Mouse (Mus musculus) liver, adult 2 months (tissue): ENCODE data around the gene Nup205. TPM values are rescaled to one million over a fixed set of nuclear protein-coding genes. Genes with fewer than 3 reads are reported as not detected.
A peak's percentile ranks its signal among the peaks of the same experiment; 100 is the strongest.

ENCODE experiments used
- DNase-seq: peaks from one replicate; pipeline ENCODE4 v3.0.0-alpha.2; 2011; ENCODE audit warnings: low read depth, low spot score; ENCODE audit errors: extremely low read depth
- H3K27ac ChIP-seq: fragments of 200-500 bp; replicated peaks from 2 replicates; pipeline ENCODE4 v1.5.1; 2012; ENCODE audit warnings: low read depth, mild to moderate bottlenecking, control low read depth, inconsistent platforms, low read length; ENCODE audit not compliant: insufficient read depth
- H3K27me3 ChIP-seq: fragments of 200-500 bp; 2 replicates; pipeline ENCODE4 v1.6.1; 2012; ENCODE audit warnings: mild to moderate bottlenecking, moderate library complexity, low read length, inconsistent platforms; ENCODE audit not compliant: control insufficient read depth, insufficient read depth
- H3K36me3 ChIP-seq: fragments of 200-500 bp; 2 replicates; pipeline ENCODE4 v1.6.1; 2012; ENCODE audit warnings: low read length, inconsistent platforms; ENCODE audit not compliant: control insufficient read depth, insufficient read depth
- H3K4me1 ChIP-seq: fragments of 200-500 bp; 2 replicates; pipeline ENCODE4 v1.6.1; 2011; ENCODE audit warnings: low read length; ENCODE audit not compliant: control insufficient read depth, insufficient read depth
- H3K4me3 ChIP-seq: fragments of 200-500 bp; 2 replicates; pipeline ENCODE4 v1.5.1; 2011; ENCODE audit warnings: low read depth, mild to moderate bottlenecking, control low read depth, low read length, moderate library complexity; ENCODE audit not compliant: insufficient read depth
- H3K79me2 ChIP-seq: fragments of 200-500 bp; 2 replicates; pipeline ENCODE4 v1.6.1; 2012; ENCODE audit warnings: inconsistent platforms, mild to moderate bottlenecking, low read length, moderate library complexity; ENCODE audit not compliant: control insufficient read depth, insufficient read depth
- H3K9ac ChIP-seq: fragments of 200-500 bp; 2 replicates; pipeline ENCODE4 v1.6.1; 2012; ENCODE audit warnings: low read depth, mild to moderate bottlenecking, control low read depth, inconsistent platforms, low read length
- CTCF ChIP-seq: fragments of 200-500 bp; IDR thresholded peaks from 2 replicates; pipeline ENCODE4 v1.5.1; 2011; ENCODE audit warnings: low read depth, low read length, control low read depth
- POLR2A ChIP-seq: fragments of 200-500 bp; IDR thresholded peaks from 2 replicates; pipeline ENCODE4 v1.6.1; 2011; ENCODE audit warnings: low read length, control low read depth; ENCODE audit not compliant: insufficient read depth; ENCODE audit errors: extremely low read depth
- WGBS: fragments of 180-500 bp; shearing (Covaris S2); methylation state at CpG from one replicate; pipeline ENCODE4 v1.1.7; 2018; 5-methylcytosine and 5-hydroxymethylcytosine counted together
- polyA plus RNA-seq: library from polyadenylated mRNA; depleted of rRNA; stranded (reverse); fragments of >200 nt; gene quantifications from 2 replicates; pipeline ENCODE4 v1.2.3, GENCODE M21; 2012
- total RNA-seq: library from RNA; depleted of rRNA; stranded (reverse); fragments of >200 nt; gene quantifications from 2 replicates; pipeline ENCODE4 v1.2.3, GENCODE M21; 2014

Gene Nup205
- total and polyA plus RNA-seq, 2 experiments, result 6.4 to 9.5 TPM

DNA sequence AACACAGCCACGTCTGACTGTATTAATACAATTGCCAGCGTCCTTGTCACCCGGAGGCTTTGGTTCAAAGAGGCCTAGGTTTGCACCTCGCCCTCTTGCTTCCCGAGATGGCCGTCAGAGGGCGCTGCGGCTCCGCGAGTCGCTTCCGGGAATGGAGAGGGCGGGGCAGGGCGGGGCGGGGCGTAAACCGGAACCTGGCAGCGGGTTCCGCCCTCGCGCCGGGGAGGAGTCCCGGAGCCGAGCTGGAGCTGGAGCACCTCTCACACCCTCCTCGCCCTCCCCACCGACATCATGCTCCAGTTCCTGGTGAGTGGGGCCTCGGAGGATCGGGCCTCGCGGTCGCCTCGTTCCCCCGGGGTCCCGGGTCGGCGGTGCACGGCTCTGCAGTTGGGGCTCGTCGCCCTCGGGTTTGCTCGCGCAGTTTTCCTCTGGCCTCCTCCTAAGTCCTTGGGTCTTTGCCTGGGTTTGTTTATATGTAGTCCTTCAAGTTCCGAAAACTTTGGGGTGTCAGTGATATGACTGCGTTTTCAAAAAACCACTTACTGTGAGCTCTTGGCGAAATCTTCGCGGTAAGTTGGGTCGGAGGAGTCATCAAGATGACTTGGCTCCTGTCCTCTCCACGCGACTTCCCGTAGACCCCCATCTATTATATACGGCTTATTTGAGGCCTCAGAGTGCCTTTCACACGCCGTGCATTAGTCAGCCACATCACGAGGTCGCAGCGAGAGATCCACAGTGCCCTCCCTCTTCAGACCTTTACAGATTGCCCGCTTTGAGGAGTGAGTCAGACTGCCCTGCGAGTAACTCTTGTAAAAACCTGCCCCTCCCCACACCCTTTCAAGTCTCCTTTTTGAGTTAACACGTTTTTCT, 75.5 kb downstream of the Nup205 start:
- Histone ChIP-seq H3K79me2 (peaks cover 11% of the 10 kb centered on the region; the same call in 1 of the 2 replicates), H3K27ac (peak overlapping the region; percentile 94), H3K4me1 (peaks cover 26% of the 10 kb centered on the region), H3K36me3 (no peaks in the 10 kb centered on the region), H3K9ac (peak overlapping the region; percentile 93), H3K27me3 (no peaks in the 10 kb centered on the region), H3K4me3 (peak overlapping the region; percentile 88)
- peak; percentile 69 for DNase-seq
- under 1% methylated on average over 60 of the region's 60 CpGs for WGBS
- TF ChIP-seq CTCF, result peak; percentile 88
- peak; percentile 87 for TF ChIP-seq POLR2A

DNA sequence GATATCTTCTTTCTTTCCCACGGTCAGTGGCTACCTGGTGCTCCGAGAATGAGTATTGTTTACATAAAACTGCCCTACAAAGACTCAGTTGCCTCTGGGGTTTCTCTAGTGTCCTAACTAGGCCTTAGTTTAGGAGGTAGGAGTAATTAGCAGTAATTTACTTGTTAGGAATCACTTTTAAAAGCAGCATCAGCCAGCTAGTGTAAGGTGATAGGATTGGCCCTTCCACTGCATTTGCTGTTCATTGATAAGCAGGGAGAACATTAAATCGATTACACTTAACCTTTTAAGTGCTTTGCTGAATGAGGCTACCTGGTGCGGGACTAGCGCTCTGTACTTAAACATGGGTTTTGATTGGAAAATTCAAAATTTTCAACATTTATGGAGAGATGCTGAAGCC, 76.3 kb downstream of the Nup205 start:
- no peak overlapping the region; the same call in 1 of the 2 replicates for H3K27ac ChIP-seq

DNA sequence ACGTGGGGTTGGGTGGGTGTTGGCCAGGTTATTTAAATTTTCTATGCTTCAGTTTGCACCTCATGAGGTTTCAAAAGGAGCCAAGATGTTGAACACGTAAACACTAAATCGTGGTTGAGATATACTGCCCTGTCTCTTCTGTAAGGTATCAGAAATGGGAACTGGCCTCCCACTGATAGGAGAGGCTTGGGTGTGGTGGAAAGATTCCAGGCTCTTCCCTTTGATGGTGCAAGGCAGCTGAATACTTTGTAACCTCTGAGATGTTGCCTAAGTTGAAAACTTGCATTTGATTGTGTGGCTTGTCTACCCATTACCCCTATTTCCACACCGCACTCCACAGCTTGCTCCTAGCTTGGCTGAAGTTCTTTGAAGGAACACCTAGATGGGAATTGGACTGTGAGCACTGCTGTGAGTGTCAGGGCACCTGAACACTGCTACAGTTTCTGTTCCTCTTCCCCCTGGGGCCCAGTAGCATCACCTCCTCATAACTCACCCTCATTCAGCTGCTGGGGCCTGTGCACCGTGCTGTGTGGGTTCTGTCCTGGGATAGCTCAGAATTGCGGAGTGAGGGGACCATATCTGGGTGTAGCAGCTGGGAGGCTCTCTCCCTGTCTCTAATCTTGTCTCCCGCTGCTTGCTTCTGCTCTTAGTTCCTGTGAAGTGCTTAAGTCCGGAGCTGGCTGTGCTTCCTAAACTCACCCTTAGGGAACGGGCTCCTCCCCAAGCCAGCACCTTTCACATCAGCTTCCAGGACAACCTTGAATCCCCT, 77.1 kb downstream of the Nup205 start:
- Histone ChIP-seq H3K9ac (peak overlapping the region; percentile 55), H3K36me3 (no peaks in the 10 kb centered on the region), H3K27me3 (no peaks in the 10 kb centered on the region), H3K27ac (peak overlapping the region; percentile 76), H3K4me1 (peaks cover 29% of the 10 kb centered on the region), H3K4me3 (peak overlapping the region; percentile 45), H3K79me2 (peaks cover 21% of the 10 kb centered on the region; the same call in 1 of the 2 replicates)
- TF ChIP-seq CTCF, result no peak
- no peak for TF ChIP-seq POLR2A
- peak; percentile 79 for DNase-seq
- WGBS, result 20% methylated on average over 9 of the region's 9 CpGs

More for the DNA sequence above, 76.3 kb downstream of the Nup205 start:
- Histone ChIP-seq H3K4me1 (peaks cover 28% of the 10 kb centered on the region), H3K9ac (peak overlapping the region; percentile 37; the same call in 1 of the 2 replicates), H3K79me2 (peaks cover 17% of the 10 kb centered on the region; the same call in 1 of the 2 replicates), H3K36me3 (no peaks in the 10 kb centered on the region), H3K4me3 (peak overlapping the region; percentile 88; the same call in 1 of the 2 replicates), H3K27me3 (no peaks in the 10 kb centered on the region)
- 26% methylated on average over 5 of the region's 5 CpGs for WGBS
- TF ChIP-seq CTCF (no peak), POLR2A (no peak)
- DNase-seq, result peak; percentile 67

DNA sequence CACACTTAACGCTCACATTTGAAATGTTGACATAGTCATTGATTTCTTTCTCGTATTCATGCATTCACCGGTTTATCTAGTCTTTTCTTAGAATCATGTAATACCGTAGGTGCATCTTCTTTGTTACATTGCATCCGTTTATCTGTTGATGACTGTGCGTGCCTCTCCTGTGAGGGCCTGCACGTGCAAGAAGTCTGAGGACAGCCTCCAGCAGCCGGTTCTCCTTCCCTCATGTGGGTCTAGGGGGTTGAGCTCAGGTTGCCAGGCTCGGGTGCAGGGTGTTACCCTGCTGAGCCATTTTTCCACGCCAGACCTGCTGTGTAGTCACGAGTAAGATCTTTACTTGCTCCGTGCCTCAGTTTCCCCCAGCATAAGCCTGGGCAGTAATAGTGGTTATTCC, 77.8 kb downstream of the Nup205 start:
- Histone ChIP-seq H3K9ac (peak overlapping the region; percentile 47), H3K27me3 (no peaks in the 10 kb centered on the region), H3K4me1 (peaks cover 31% of the 10 kb centered on the region), H3K4me3 (peak overlapping the region; percentile 13), H3K36me3 (no peaks in the 10 kb centered on the region; the same call in 1 of the 2 replicates), H3K79me2 (peaks cover 21% of the 10 kb centered on the region; the same call in 1 of the 2 replicates), H3K27ac (peak overlapping the region; percentile 16)
- 27% methylated on average over 12 of the region's 12 CpGs for WGBS
- DNase-seq, result no peak
- TF ChIP-seq CTCF (no peak), POLR2A (no peak)

- DNase-seq, result peak; percentile 97
- Histone ChIP-seq H3K36me3 (peaks cover 4% of the 10 kb centered on the region; the same call in 1 of the 2 replicates), H3K4me3 (no peak overlapping the region), H3K79me2 (peaks cover 21% of the 10 kb centered on the region; the same call in 1 of the 2 replicates), H3K9ac (no peak overlapping the region), H3K4me1 (peaks cover 32% of the 10 kb centered on the region), H3K27me3 (no peaks in the 10 kb centered on the region), H3K27ac (peak overlapping the region; percentile 63; the same call in 1 of the 2 replicates)
- TF ChIP-seq POLR2A (no peak), CTCF (no peak)
- 7% methylated on average over 7 of the region's 7 CpGs for WGBS
Measured at GRCm38 (mm10) chr6:35256691-35257090, 79.5 kb downstream of the Nup205 start.
